In genomic region chr3:144692052-144692451, GRCm38 (mm10) we compare ENCODE assay signal across 9 mouse cellular contexts. TPM values are rescaled to one million over a fixed set of nuclear protein-coding genes. Genes with fewer than 3 reads are reported as not detected.
DNase-seq lines count a peak whose midpoint lies in the region; ATAC-seq and TF ChIP-seq lines count a peak whose summit lies in the region.
"Had no signal": no experiment of that assay in that cellular context is flagged by ENCODE, and none has a peak within 500 bp of the region (broad histone marks: within the 10 kb centered on the region; RNA-seq: fewer than 3 reads in every experiment).

No protein-coding gene starts in this region.

- WGBS in lung, adult 2 months, result 22% methylated on average over 3 of the region's 3 CpGs
- WGBS in hindbrain, embryonic 16.5 days, result 45% methylated on average over 3 of the region's 3 CpGs

- intact Hi-C loops in left cerebral cortex, postnatal 36 days (cut with DNase I), result loop anchor here (1.0 to 10.0 kb wide), 3 partner anchors 28 to 440 kb away; partner anchors contain the start of gene Sh3glb1

- DNase-seq in lung, adult 2 months, result no peak
- no peak for DNase-seq in lung, postnatal 4 days
- peak; percentile 65 for DNase-seq in retina, embryonic 14.5 days (ENCODE audit: low spot score)
- DNase-seq in gastrocnemius, adult 8-10 months (ENCODE audit: low spot score in 2 of 2), result no peak
- DNase-seq in left cerebral cortex, postnatal 36 days (ENCODE audit: low spot score in 2 of 2), result no peak

- no peak overlapping the region for H3K27ac ChIP-seq in hindbrain, embryonic 16.5 days (ENCODE audit: low read depth, low read length)
- H3K27ac ChIP-seq: liver, embryonic 15.5 days; stomach, embryonic 15.5 days had no signal

- peak; percentile 66 for ATAC-seq in activated CD4-positive, CD25-positive, alpha-beta regulatory T cell, adult 4 months
- ATAC-seq in hindbrain, embryonic 16.5 days, result peak; percentile 53

- no peak overlapping the region for H3K4me3 ChIP-seq in lung, adult 2 months (replicated peaks; ENCODE audit: extremely low read depth, low read depth, low read length)
- no peak overlapping the region for H3K4me3 ChIP-seq in hindbrain, embryonic 16.5 days (ENCODE audit: low read length)
- H3K4me3 ChIP-seq: liver, embryonic 15.5 days; stomach, embryonic 15.5 days had no signal

- H3K9me3 ChIP-seq in hindbrain, embryonic 16.5 days (ENCODE audit: control insufficient read depth, low read length), result no peaks in the 10 kb centered on the region
- H3K9me3 ChIP-seq: liver, embryonic 15.5 days; stomach, embryonic 15.5 days had no signal

- H3K36me3 ChIP-seq in hindbrain, embryonic 16.5 days (ENCODE audit: control insufficient read depth, insufficient read depth, low read length), result peaks cover 24% of the 10 kb centered on the region

- peak; percentile 17; the same call in 1 of the 2 replicates for TF ChIP-seq CTCF in lung, adult 2 months (IDR thresholded peaks at IDR 0.05; ENCODE audit: insufficient read depth, low read length)

- no peak overlapping the region for H3K4me2 ChIP-seq in hindbrain, embryonic 16.5 days (ENCODE audit: low read length)
- H3K4me2 ChIP-seq: liver, embryonic 15.5 days; stomach, embryonic 15.5 days had no signal

- no peak for TF ChIP-seq POLR2A in lung, adult 2 months (IDR thresholded peaks at IDR 0.05; ENCODE audit: borderline replicate concordance, extremely low read depth, low read depth, low read length)

- H3K4me1 ChIP-seq in lung, adult 2 months (ENCODE audit: control insufficient read depth, insufficient read depth, low read length), result no peaks in the 10 kb centered on the region
- H3K4me1 ChIP-seq in hindbrain, embryonic 16.5 days (ENCODE audit: control insufficient read depth, insufficient read depth, low read depth, low read length), result no peaks in the 10 kb centered on the region
- H3K4me1 ChIP-seq: stomach, embryonic 15.5 days had no signal

- H3K9ac ChIP-seq in hindbrain, embryonic 16.5 days (ENCODE audit: low read depth, low read length), result no peak overlapping the region
- H3K9ac ChIP-seq: liver, embryonic 15.5 days; stomach, embryonic 15.5 days had no signal

- H3K27me3 ChIP-seq in hindbrain, embryonic 16.5 days (replicated peaks; ENCODE audit: control insufficient read depth, insufficient read depth, low read length), result no peaks in the 10 kb centered on the region
- H3K27me3 ChIP-seq: liver, embryonic 15.5 days; stomach, embryonic 15.5 days had no signal

RNA-seq across cellular contexts. Expression of gene Sh3glb1, which starts 28.1 kb away (rescaled TPM):
- 26.2 and 26.5 TPM in 2 replicates for polyA plus RNA-seq in lung, adult 2 months (2012; rRNA removed)
- polyA plus RNA-seq in activated CD4-positive, CD25-positive, alpha-beta regulatory T cell, adult 4 months (2017; shearing (Covaris generic)), result 10 to 100 TPM; 53.4 to 56.8 TPM
- 95.4 and 113 TPM in 2 replicates for polyA plus RNA-seq in hindbrain, embryonic 16.5 days (2015; fragmentation: Nextera tagmentation; extraction: Ambion mirVana)
- total RNA-seq in gastrocnemius, adult 8-10 months (2022), result 100 to 1,000 TPM; 304 to 397 (median 329) TPM
- 10 to 100 TPM; 59.0 to 62.9 TPM for total RNA-seq in left cerebral cortex, postnatal 36 days (2021)
